Mouse (Mus musculus): Measurements from ENCODE around the gene Upk3a. TPM values are rescaled to one million over a fixed set of nuclear protein-coding genes. Genes with fewer than 3 reads are reported as not detected.
"Not testable (repeated sequence)": the region's sequence is repeated elsewhere in the genome, so short reads cannot be mapped to it uniquely, and the experiment has no call there.

Gene Upk3a
- polyA plus RNA-seq, 1 experiment from 2014 or later: not detected

- Histone ChIP-seq H3K4me1 (peaks cover 29% of the 10 kb centered on the region), H3K27ac (no peak overlapping the region), H3K9me3 (no peaks in the 10 kb centered on the region), H3K4me3 (no peak overlapping the region), H3K36me3 (replicated peaks) (no peaks in the 10 kb centered on the region), H3K27me3 (ENCODE audit: poor library complexity, severe bottlenecking) (peaks cover 36% of the 10 kb centered on the region)
- 47% methylated on average over 2 of the region's 2 CpGs for WGBS
- DNase-seq (ENCODE audit: extremely low spot score, low spot score): no peak
These were observed 4.3 kb upstream of the Upk3a start for GRCm38 (mm10) chr15:85012662-85013054.

DNA sequence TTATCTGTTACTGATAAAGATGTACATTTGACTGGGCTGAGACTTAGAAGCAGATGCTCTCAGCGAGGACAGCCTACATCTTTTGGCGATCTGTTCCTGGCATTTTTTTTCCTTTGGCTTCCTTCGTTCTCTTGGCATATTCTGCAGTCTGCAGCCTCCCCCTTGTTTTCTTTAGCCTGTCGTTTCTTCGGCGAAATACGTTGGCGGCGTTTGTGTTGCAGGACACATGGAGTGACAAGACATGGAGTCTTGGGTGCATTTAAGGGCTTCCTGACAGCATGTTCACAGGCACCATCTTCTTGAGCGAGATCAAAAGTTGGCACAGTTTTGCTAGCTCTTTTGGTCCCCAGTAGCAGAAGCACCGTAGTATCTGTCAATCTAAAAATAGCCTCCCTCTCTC is 1.2 kb upstream of the Upk3a start:
- no peak for DNase-seq (ENCODE audit: extremely low spot score, low spot score)
- WGBS: 88% methylated on average over 11 of the region's 11 CpGs
- Histone ChIP-seq H3K27me3 (ENCODE audit: poor library complexity, severe bottlenecking) (peaks cover 47% of the 10 kb centered on the region), H3K4me3 (no peak overlapping the region), H3K36me3 (replicated peaks) (no peaks in the 10 kb centered on the region), H3K9me3 (no peaks in the 10 kb centered on the region), H3K27ac (no peak overlapping the region), H3K4me1 (peaks cover 32% of the 10 kb centered on the region)

GRCm38 (mm10) chr15:85022211-85022610 is 5.3 kb downstream of the Upk3a start:
- DNase-seq (ENCODE audit: extremely low spot score, low spot score): no peak
- Histone ChIP-seq H3K27me3 (ENCODE audit: poor library complexity, severe bottlenecking) (peaks cover 22% of the 10 kb centered on the region), H3K4me3 (no peak overlapping the region), H3K36me3 (replicated peaks) (no peaks in the 10 kb centered on the region), H3K4me1 (peaks cover 5% of the 10 kb centered on the region), H3K9me3 (no peaks in the 10 kb centered on the region), H3K27ac (no peak overlapping the region)
- 78% methylated on average over 4 of the region's 4 CpGs for WGBS

DNA sequence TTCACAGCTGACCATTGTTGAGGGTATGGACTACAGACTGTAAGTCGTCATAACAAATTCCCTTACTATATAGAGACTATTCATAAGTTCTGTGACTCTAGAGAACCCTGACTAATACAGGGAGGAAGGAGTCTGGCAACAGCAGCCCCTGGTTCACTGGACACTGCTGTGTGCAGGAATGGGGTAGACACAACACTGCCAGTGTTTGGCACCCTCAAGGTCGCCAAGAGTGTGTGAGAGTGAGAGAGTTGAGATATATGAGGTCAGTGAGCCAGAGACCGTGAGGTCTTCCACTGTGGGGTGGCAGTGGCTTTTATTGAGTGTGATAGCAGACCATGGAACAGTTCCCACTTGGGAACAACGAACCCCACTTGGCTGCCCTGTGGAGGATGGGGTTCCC is 9.3 kb downstream of the Upk3a start:
- DNase-seq (ENCODE audit: extremely low spot score, low spot score): no peak
- Histone ChIP-seq H3K27ac (no peak overlapping the region), H3K4me1 (no peaks in the 10 kb centered on the region), H3K36me3 (replicated peaks) (no peaks in the 10 kb centered on the region), H3K9me3 (no peaks in the 10 kb centered on the region), H3K27me3 (ENCODE audit: poor library complexity, severe bottlenecking) (peaks cover 3% of the 10 kb centered on the region; the same call in 1 of the 2 replicates), H3K4me3 (no peak overlapping the region)
- 87% methylated on average over 4 of the region's 4 CpGs for WGBS

DNA sequence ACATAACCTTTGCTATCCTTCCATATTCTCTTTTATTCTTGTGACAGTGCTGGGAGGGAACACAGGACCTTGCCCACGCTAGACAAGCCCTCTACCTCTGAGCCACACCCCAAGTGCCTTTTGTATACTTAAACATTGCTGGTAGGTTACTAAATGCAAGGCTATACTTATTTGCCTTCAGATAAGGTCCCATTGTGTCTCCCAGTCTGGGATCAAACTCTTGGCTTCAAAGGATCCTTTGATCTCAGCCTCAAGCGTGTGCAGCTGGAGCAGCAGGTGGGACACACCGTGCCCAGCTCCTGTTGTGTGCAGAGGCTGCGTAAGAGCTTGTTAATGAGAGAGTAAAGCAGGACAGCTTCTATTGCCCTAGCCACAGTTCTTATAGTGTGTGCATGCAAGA is 10.8 kb downstream of the Upk3a start:
- Histone ChIP-seq H3K4me1 (no peaks in the 10 kb centered on the region), H3K27ac (no peak overlapping the region), H3K27me3 (ENCODE audit: poor library complexity, severe bottlenecking) (no peaks in the 10 kb centered on the region), H3K4me3 (no peak overlapping the region), H3K9me3 (peaks cover 4% of the 10 kb centered on the region; the same call in 1 of the 2 replicates), H3K36me3 (replicated peaks) (no peaks in the 10 kb centered on the region)
- 41% methylated on average over 4 of the region's 4 CpGs for WGBS
- DNase-seq (ENCODE audit: extremely low spot score, low spot score): no peak

- H3K4me1 ChIP-seq; H3K27ac ChIP-seq; H3K36me3 ChIP-seq (replicated peaks); DNase-seq (ENCODE audit: extremely low spot score, low spot score); H3K9me3 ChIP-seq; H3K4me3 ChIP-seq; H3K27me3 ChIP-seq (ENCODE audit: poor library complexity, severe bottlenecking): not testable (repeated sequence)
- 61% methylated on average over 1 of the region's 1 CpGs for whole genome bisulfite sequencing
These were observed 11.7 kb downstream of the Upk3a start, which contains the start of gene Fam118a for GRCm38 (mm10) chr15:85028648-85029047. TSS of gene Fam118a (plus strand) at chr15:85028948.

- DNase-seq (ENCODE audit: extremely low spot score, low spot score); H3K4me3 ChIP-seq; H3K4me1 ChIP-seq; H3K9me3 ChIP-seq; H3K36me3 ChIP-seq (replicated peaks); H3K27ac ChIP-seq: not testable (repeated sequence)
- WGBS: 93% methylated on average over 1 of the region's 1 CpGs
- H3K27me3 ChIP-seq (ENCODE audit: poor library complexity, severe bottlenecking): peaks cover 19% of the 10 kb centered on the region
These were observed 13.7 kb downstream of the Upk3a start for GRCm38 (mm10) chr15:85030643-85031042.

DNA sequence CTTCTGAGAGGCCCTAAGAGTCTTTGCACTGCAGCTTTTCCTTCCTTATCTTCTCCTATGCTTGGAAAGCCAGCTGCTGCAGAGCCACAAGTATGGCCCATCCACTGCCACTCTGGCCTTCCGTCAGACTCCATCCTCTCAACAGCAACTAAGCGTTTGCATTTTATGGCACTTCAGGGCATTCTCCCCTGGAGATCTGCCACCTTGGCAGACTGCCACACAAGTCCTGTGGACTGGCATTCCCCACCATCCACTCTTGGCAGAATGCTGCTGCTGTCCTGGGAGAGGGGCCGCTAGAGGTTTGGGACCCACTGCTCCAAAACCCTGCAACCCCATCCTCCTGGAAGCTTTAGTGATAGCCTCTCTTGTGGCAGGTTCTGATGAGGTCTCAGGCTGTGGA is 14.9 kb downstream of the Upk3a start:
- no peak overlapping the region for H3K27ac ChIP-seq
- no peak for DNase-seq (ENCODE audit: extremely low spot score, low spot score)
- H3K4me3 ChIP-seq: no peak overlapping the region
- H3K36me3 ChIP-seq (replicated peaks): no peaks in the 10 kb centered on the region
- peaks cover 7% of the 10 kb centered on the region for H3K4me1 ChIP-seq
- peaks cover 4% of the 10 kb centered on the region; the same call in 1 of the 2 replicates for H3K9me3 ChIP-seq
- WGBS: 91% methylated on average over 3 of the region's 3 CpGs
- peaks cover 28% of the 10 kb centered on the region for H3K27me3 ChIP-seq (ENCODE audit: poor library complexity, severe bottlenecking)

DNA sequence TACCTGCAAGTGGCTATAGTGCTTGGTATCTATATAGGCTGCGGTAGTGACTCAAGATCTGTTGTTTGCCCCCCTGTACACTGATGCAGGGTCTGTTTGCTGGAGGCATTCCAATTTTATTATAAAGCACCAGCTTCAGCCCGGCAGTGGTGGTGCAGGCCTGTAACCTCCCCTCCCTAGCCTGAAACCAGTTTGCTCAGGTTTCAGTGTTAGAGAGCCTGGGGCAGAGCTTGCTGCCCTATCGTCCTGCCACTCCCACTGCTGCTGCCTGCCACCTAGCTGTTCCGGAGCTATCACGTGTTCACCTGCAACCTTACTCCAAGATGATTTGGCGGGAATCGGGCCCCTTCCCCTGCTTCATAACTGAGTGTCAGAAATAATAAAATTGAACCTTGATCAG is 17.0 kb downstream of the Upk3a start:
- H3K4me1 ChIP-seq: peaks cover 22% of the 10 kb centered on the region
- WGBS: 57% methylated on average over 7 of the region's 7 CpGs
- not testable (repeated sequence) for H3K27ac ChIP-seq; H3K36me3 ChIP-seq (replicated peaks); H3K4me3 ChIP-seq; DNase-seq (ENCODE audit: extremely low spot score, low spot score); H3K9me3 ChIP-seq
- peaks cover 45% of the 10 kb centered on the region for H3K27me3 ChIP-seq (ENCODE audit: poor library complexity, severe bottlenecking)

- Histone ChIP-seq H3K36me3 (replicated peaks) (no peaks in the 10 kb centered on the region), H3K4me1 (peaks cover 30% of the 10 kb centered on the region), H3K4me3 (peak overlapping the region; percentile 84), H3K9me3 (peaks cover 4% of the 10 kb centered on the region; the same call in 1 of the 2 replicates), H3K27me3 (ENCODE audit: poor library complexity, severe bottlenecking) (peaks cover 74% of the 10 kb centered on the region), H3K27ac (peak overlapping the region; percentile 90)
- peak; percentile 94 for DNase-seq (ENCODE audit: extremely low spot score, low spot score)
- under 1% methylated on average over 72 of the region's 75 CpGs for WGBS
These were observed 19.8 kb downstream of the Upk3a start for GRCm38 (mm10) chr15:85036566-85037342.

DNA sequence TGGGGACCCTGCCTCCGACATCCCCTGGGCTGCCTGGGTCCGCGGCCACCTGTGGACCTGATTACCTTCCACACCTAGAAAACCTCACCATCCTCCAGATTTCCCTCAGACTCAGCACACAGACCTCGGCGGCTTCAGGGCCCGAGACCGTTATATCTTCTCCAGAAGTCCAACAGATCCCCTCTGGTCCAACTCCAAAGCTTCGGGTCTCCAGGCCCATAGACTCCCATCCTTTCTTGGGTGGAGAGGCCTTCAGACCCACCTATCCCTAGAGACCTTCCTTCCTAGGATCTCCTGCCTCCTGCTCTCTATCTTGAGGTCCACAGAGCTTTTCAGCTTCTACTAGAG is 20.4 kb downstream of the Upk3a start:
- H3K4me3 ChIP-seq: peak overlapping the region; percentile 84
- H3K27ac ChIP-seq: peak overlapping the region; percentile 90
- peaks cover 36% of the 10 kb centered on the region for H3K4me1 ChIP-seq
- H3K36me3 ChIP-seq (replicated peaks): no peaks in the 10 kb centered on the region
- H3K9me3 ChIP-seq: peaks cover 2% of the 10 kb centered on the region; the same call in 1 of the 2 replicates
- WGBS: 7% methylated on average over 8 of the region's 8 CpGs
- peaks cover 74% of the 10 kb centered on the region for H3K27me3 ChIP-seq (ENCODE audit: poor library complexity, severe bottlenecking)
- no peak for DNase-seq (ENCODE audit: extremely low spot score, low spot score)

- no peak for DNase-seq (ENCODE audit: extremely low spot score, low spot score)
- 89% methylated on average over 10 of the region's 10 CpGs for WGBS
These were observed 24.7 kb downstream of the Upk3a start for GRCm38 (mm10) chr15:85041546-85042225.

GRCm38 (mm10) chr15:85042361-85042954 is 25.5 kb downstream of the Upk3a start:
- H3K36me3 ChIP-seq (replicated peaks): peaks cover 27% of the 10 kb centered on the region
- H3K9me3 ChIP-seq: no peaks in the 10 kb centered on the region
- H3K4me3 ChIP-seq: no peak overlapping the region; the same call in 1 of the 2 replicates
- H3K27ac ChIP-seq: peak overlapping the region; percentile 48
- peak; percentile 69 for DNase-seq (ENCODE audit: extremely low spot score, low spot score)
- 11% methylated on average over 4 of the region's 4 CpGs for WGBS
- peaks cover 41% of the 10 kb centered on the region for H3K4me1 ChIP-seq
- H3K27me3 ChIP-seq (ENCODE audit: poor library complexity, severe bottlenecking): peaks cover 82% of the 10 kb centered on the region

More at GRCm38 (mm10) chr15:85041546-85042225, 24.7 kb downstream of the Upk3a start:
- Histone ChIP-seq H3K4me3 (no peak overlapping the region), H3K27ac (peak overlapping the region; percentile 42; the same call in 1 of the 2 replicates), H3K9me3 (no peaks in the 10 kb centered on the region), H3K36me3 (replicated peaks) (peaks cover 19% of the 10 kb centered on the region), H3K27me3 (ENCODE audit: poor library complexity, severe bottlenecking) (peaks cover 82% of the 10 kb centered on the region), H3K4me1 (peaks cover 47% of the 10 kb centered on the region)

Data from forebrain, embryonic 10.5 days (tissue).